Mouse (Mus musculus): ENCODE measurements around the gene Prss58. TPM values are rescaled to one million over a fixed set of nuclear protein-coding genes. Genes with fewer than 3 reads are reported as not detected.

Prss58 gene
- polyA plus RNA-seq (2015; fragmentation: Nextera tagmentation; extraction: Ambion mirVana) = not detected in 2 replicates

- Histone ChIP-seq H3K4me3 (no peak within 1 kb of the TSS), H3K36me3 (no peaks in the 10 kb centered on the region), H3K9me3 (no peaks in the 10 kb centered on the region), H3K27ac (no peak within 1 kb of the TSS), H3K4me2 (no peak within 1 kb of the TSS), H3K27me3 (no peaks in the 10 kb centered on the region), H3K4me1 (no peaks in the 10 kb centered on the region), H3K9ac (no peak within 1 kb of the TSS)
- no peak for ATAC-seq (ENCODE audit: insufficient number of reproducible peaks, low FRiP score, low TSS enrichment, low read depth)
Measured at GRCm38 (mm10) chr6:40900287-40900686, at the start of gene Prss58. TSS of gene Prss58 (minus strand) at chr6:40900387.

GRCm38 (mm10) chr6:40940457-40940856 is 40.3 kb upstream of the Prss58 start, which contains the start of gene 1700074P13Rik:
TSS of gene 1700074P13Rik (minus strand) at chr6:40940557.
- H3K4me1 ChIP-seq = no peaks in the 10 kb centered on the region
- H3K4me3 ChIP-seq = no peak within 1 kb of the TSS
- H3K4me2 ChIP-seq = no peak within 1 kb of the TSS
- H3K9me3 ChIP-seq = no peaks in the 10 kb centered on the region
- H3K36me3 ChIP-seq = no peaks in the 10 kb centered on the region
- no peak within 1 kb of the TSS for H3K27ac ChIP-seq
- H3K27me3 ChIP-seq = no peaks in the 10 kb centered on the region
- no peak for ATAC-seq (ENCODE audit: insufficient number of reproducible peaks, low FRiP score, low TSS enrichment, low read depth)
- WGBS = 89% methylated on average over 10 of the region's 10 CpGs
- no peak within 1 kb of the TSS for H3K9ac ChIP-seq

GRCm38 (mm10) chr6:40919954-40920353 is 19.8 kb upstream of the Prss58 start:
- H3K27ac ChIP-seq = no peak overlapping the region
- no peaks in the 10 kb centered on the region for H3K9me3 ChIP-seq
- H3K36me3 ChIP-seq = no peaks in the 10 kb centered on the region
- no peak overlapping the region for H3K9ac ChIP-seq
- no peak overlapping the region for H3K4me2 ChIP-seq
- no peak overlapping the region for H3K4me3 ChIP-seq
- H3K4me1 ChIP-seq = no peaks in the 10 kb centered on the region
- 77% methylated on average over 4 of the region's 4 CpGs for WGBS
- no peaks in the 10 kb centered on the region for H3K27me3 ChIP-seq
- no peak for ATAC-seq (ENCODE audit: insufficient number of reproducible peaks, low FRiP score, low TSS enrichment, low read depth)

- no peak for ATAC-seq (ENCODE audit: insufficient number of reproducible peaks, low FRiP score, low TSS enrichment, low read depth)
- no peaks in the 10 kb centered on the region for H3K4me1 ChIP-seq
- WGBS = 80% methylated on average over 1 of the region's 1 CpGs
- H3K27ac ChIP-seq = no peak overlapping the region
- no peaks in the 10 kb centered on the region for H3K27me3 ChIP-seq
- no peaks in the 10 kb centered on the region for H3K36me3 ChIP-seq
- no peak overlapping the region for H3K9ac ChIP-seq
- no peaks in the 10 kb centered on the region for H3K9me3 ChIP-seq
- no peak overlapping the region for H3K4me3 ChIP-seq
- no peak overlapping the region for H3K4me2 ChIP-seq
Measured at GRCm38 (mm10) chr6:40894716-40895115, 5.5 kb downstream of the Prss58 start.

- no peaks in the 10 kb centered on the region for H3K36me3 ChIP-seq
- WGBS = 47% methylated on average over 7 of the region's 7 CpGs
- no peak for ATAC-seq (ENCODE audit: insufficient number of reproducible peaks, low FRiP score, low TSS enrichment, low read depth)
- H3K4me3 ChIP-seq = no peak overlapping the region
- no peak overlapping the region for H3K4me2 ChIP-seq
- H3K27me3 ChIP-seq = no peaks in the 10 kb centered on the region
- H3K27ac ChIP-seq = no peak overlapping the region
- no peak overlapping the region for H3K9ac ChIP-seq
- no peaks in the 10 kb centered on the region for H3K9me3 ChIP-seq
- no peaks in the 10 kb centered on the region for H3K4me1 ChIP-seq
Measured at GRCm38 (mm10) chr6:40893577-40893976, 6.6 kb downstream of the Prss58 start.

- Histone ChIP-seq H3K4me3 (no peak overlapping the region), H3K9ac (no peak overlapping the region), H3K4me1 (no peaks in the 10 kb centered on the region), H3K9me3 (no peaks in the 10 kb centered on the region), H3K36me3 (no peaks in the 10 kb centered on the region), H3K27ac (no peak overlapping the region), H3K27me3 (no peaks in the 10 kb centered on the region), H3K4me2 (no peak overlapping the region)
- ATAC-seq (ENCODE audit: insufficient number of reproducible peaks, low FRiP score, low TSS enrichment, low read depth) = no peak
- WGBS = 75% methylated on average over 4 of the region's 4 CpGs
Measured at GRCm38 (mm10) chr6:40891754-40892153, 8.4 kb downstream of the Prss58 start.

- H3K4me1 ChIP-seq = no peaks in the 10 kb centered on the region
- WGBS = 48% methylated on average over 1 of the region's 1 CpGs
- no peaks in the 10 kb centered on the region for H3K9me3 ChIP-seq
- no peak overlapping the region for H3K27ac ChIP-seq
- no peak for ATAC-seq (ENCODE audit: insufficient number of reproducible peaks, low FRiP score, low TSS enrichment, low read depth)
- H3K36me3 ChIP-seq = no peaks in the 10 kb centered on the region
- H3K4me2 ChIP-seq = no peak overlapping the region
- H3K4me3 ChIP-seq = no peak overlapping the region
- H3K27me3 ChIP-seq = no peaks in the 10 kb centered on the region
- H3K9ac ChIP-seq = no peak overlapping the region
Measured at GRCm38 (mm10) chr6:40890973-40891372, 9.2 kb downstream of the Prss58 start.

- Histone ChIP-seq H3K4me3 (no peak within 1 kb of the TSS), H3K36me3 (no peaks in the 10 kb centered on the region), H3K27me3 (no peaks in the 10 kb centered on the region), H3K9ac (no peak within 1 kb of the TSS), H3K4me2 (no peak within 1 kb of the TSS), H3K9me3 (no peaks in the 10 kb centered on the region), H3K27ac (no peak within 1 kb of the TSS), H3K4me1 (no peaks in the 10 kb centered on the region)
- ATAC-seq (ENCODE audit: insufficient number of reproducible peaks, low FRiP score, low TSS enrichment, low read depth) = no peak
- WGBS = 87% methylated on average over 3 of the region's 3 CpGs
Measured at GRCm38 (mm10) chr6:40887394-40887793, 12.8 kb downstream of the Prss58 start, which contains the start of gene Moxd2. TSS of gene Moxd2 (minus strand) at chr6:40887494.

- ATAC-seq (ENCODE audit: insufficient number of reproducible peaks, low FRiP score, low TSS enrichment, low read depth) = no peak
- Histone ChIP-seq H3K9ac (no peak overlapping the region), H3K27ac (no peak overlapping the region), H3K4me1 (no peaks in the 10 kb centered on the region), H3K9me3 (no peaks in the 10 kb centered on the region), H3K27me3 (no peaks in the 10 kb centered on the region), H3K36me3 (no peaks in the 10 kb centered on the region), H3K4me3 (no peak overlapping the region), H3K4me2 (no peak overlapping the region)
Measured at GRCm38 (mm10) chr6:40845283-40845682, 54.9 kb downstream of the Prss58 start.

Other genes starting within 250 kb of the Prss58 start
- gene Moxd2, start 12.9 kb downstream of the Prss58 start, polyA plus RNA-seq (2015; fragmentation: Nextera tagmentation; extraction: Ambion mirVana) = not detected in 2 replicates
- not detected in 2 replicates for gene 1700074P13Rik, start 40.2 kb upstream of the Prss58 start, polyA plus RNA-seq (2015; fragmentation: Nextera tagmentation; extraction: Ambion mirVana)
- not detected in 2 replicates for gene Gm4744, start 51.5 kb upstream of the Prss58 start, polyA plus RNA-seq (2015; fragmentation: Nextera tagmentation; extraction: Ambion mirVana)
- gene 1810009J06Rik, start 64.4 kb upstream of the Prss58 start, polyA plus RNA-seq (2015; fragmentation: Nextera tagmentation; extraction: Ambion mirVana) = not detected in 2 replicates
- gene Gm2663, start 99.1 kb upstream of the Prss58 start, polyA plus RNA-seq (2015; fragmentation: Nextera tagmentation; extraction: Ambion mirVana) = not detected in 2 replicates
- gene 2210010C04Rik, start 135.1 kb upstream of the Prss58 start, polyA plus RNA-seq (2015; fragmentation: Nextera tagmentation; extraction: Ambion mirVana) = not detected in 2 replicates